Mouse (Mus musculus): Measurements from ENCODE around the gene Snx29. TPM values are rescaled to one million over a fixed set of nuclear protein-coding genes. Genes with fewer than 3 reads are reported as not detected.
"Not testable (repeated sequence)": the region's sequence is repeated elsewhere in the genome, so short reads cannot be mapped to it uniquely, and the experiment has no call there.

The Snx29 gene
- total RNA-seq, 2 experiments from 2014 or later = 17.8 to 20.6 TPM

- DNase-seq (ENCODE audit: low spot score in 2 of 2) = no peak
Measured at GRCm38 (mm10) chr16:11359173-11359572, 36.5 kb downstream of the Snx29 start.

GRCm38 (mm10) chr16:11359919-11360318 lies 37.2 kb downstream of the Snx29 start:
- no peak for DNase-seq (ENCODE audit: low spot score in 2 of 2)

DNA sequence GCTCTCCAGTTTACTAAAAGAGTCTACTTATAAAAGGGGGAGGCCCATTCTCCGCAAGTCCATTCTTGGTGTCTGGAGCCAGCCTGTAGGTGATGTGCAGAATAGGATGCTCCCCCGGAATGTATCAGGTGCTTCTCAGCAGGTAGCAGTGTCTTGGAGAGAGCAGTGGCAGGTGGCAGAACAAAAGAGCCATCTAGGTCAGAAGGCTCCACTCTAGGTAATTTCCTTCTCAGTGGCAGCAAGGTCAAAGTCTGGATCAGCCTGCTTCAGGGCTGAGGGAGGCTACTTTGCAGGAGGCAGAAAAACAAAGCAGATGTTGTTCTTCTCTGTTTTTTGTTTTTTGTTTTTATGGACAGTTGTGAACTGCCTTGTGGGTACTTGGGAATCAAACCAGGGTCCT lies 37.9 kb downstream of the Snx29 start:
- not testable (repeated sequence) for DNase-seq (ENCODE audit: low spot score in 2 of 2)

- no peak for DNase-seq (ENCODE audit: low spot score in 2 of 2)
Measured at GRCm38 (mm10) chr16:11365626-11366025, 42.9 kb downstream of the Snx29 start.

DNA sequence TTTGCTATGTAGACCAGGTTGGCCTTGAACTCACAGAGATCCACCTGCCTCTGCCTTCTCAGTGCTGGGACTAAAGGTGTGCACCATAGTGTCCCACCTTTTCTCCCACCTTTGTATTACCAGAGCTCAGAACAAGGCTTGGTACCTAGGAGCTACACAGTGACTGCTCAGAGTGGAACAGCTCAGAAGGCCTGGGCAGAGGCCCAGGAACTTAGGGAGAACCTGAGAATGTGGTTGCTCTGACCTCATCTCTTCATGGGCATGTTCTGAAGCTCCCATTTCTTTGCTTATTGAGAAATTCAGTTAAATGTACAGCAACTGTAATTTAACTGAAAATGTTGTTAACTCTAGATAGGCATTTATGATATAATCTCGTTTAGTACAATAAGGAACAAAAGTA lies 44.1 kb downstream of the Snx29 start:
- DNase-seq (ENCODE audit: low spot score in 2 of 2) = no peak

GRCm38 (mm10) chr16:11368412-11368811 lies 45.7 kb downstream of the Snx29 start:
- DNase-seq (ENCODE audit: low spot score in 2 of 2) = no peak

DNA sequence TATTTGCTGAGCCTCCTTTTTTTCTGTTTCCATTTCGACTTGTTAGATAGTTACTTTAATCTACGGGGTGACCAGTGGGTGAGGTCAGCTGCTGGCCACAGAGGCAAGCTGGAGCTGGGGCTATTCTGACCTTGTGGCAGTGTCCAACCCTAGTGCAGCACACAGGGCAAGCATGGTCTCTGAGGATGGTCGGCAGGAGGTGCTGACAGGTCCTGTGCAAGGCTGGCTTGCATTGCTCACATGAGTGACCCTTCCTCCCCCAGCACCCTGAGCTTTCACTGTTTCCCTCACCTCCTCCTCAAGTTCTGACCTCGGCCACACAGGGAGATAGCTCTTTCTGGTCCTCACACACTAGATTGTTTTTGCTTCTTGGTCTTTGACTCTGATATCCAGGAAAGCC lies 46.5 kb downstream of the Snx29 start:
- no peak for DNase-seq (ENCODE audit: low spot score in 2 of 2)

GRCm38 (mm10) chr16:11369642-11370041 lies 46.9 kb downstream of the Snx29 start:
- no peak for DNase-seq (ENCODE audit: low spot score in 2 of 2)

DNA sequence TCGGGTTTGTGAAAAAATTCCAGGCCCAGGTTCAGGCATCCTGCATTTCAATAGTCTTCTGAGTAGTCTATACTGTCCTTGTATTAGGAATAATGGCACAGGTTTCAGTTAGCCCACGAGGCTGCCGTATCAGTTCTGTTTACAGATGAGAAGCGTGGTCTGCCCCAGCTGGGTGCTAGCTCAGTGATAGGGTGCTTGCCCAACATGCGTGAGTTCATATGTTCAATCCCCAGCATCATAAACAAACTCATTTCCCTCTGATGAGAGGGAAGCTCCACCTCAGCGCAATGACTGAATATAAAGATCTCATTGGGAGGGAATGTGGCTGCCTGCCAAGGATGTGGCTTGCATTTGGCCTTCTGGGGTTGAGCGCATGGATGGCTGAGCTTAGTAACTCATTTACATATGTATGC lies 47.4 kb downstream of the Snx29 start:
- DNase-seq (ENCODE audit: low spot score in 2 of 2) = no peak

DNA sequence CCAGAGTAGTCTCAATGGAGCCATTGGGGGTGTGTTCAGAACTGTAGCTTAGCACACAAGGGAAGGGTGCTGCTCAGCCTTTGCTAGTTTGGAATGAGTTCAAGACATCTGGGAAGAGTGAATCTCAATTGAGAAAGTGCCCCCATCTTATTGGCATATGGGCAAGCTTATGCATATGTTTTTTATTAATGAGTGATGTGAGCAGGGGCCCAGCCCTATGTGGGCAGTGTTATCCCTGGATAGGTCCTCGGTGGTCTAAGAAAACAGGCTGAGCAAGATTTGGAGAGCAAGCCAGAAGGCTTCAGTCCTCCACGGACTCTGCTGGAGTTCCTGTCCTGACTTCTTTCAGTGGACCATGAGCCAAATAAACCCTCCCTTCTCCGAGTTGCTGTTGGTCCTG lies 56.6 kb downstream of the Snx29 start:
- no peak for DNase-seq (ENCODE audit: low spot score in 2 of 2)

- DNase-seq (ENCODE audit: low spot score in 2 of 2) = no peak
Measured at GRCm38 (mm10) chr16:11380038-11380437, 57.3 kb downstream of the Snx29 start.

DNA sequence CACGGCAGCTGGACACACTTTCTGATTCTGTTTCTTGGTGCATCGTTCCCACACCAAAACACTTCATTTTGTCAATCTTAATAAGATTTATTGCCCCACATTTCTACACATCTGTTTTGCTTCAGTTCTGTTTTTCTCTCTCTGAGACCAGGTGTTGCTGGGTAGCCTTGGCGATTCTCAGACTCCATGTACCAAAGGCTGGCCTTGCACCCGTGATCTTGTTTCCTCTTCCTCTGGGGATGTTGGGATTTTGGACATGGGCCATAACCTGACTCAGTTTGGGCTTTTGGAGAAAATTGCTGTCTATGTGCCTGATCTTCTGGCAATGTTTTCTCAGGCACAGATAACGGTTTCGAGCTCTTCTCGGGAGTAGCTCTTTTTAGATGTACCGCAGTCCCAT lies 58.2 kb downstream of the Snx29 start:
- DNase-seq (ENCODE audit: low spot score in 2 of 2) = no peak

GRCm38 (mm10) chr16:11384361-11384760 lies 61.7 kb downstream of the Snx29 start:
- no peak for DNase-seq (ENCODE audit: low spot score in 2 of 2)

DNA sequence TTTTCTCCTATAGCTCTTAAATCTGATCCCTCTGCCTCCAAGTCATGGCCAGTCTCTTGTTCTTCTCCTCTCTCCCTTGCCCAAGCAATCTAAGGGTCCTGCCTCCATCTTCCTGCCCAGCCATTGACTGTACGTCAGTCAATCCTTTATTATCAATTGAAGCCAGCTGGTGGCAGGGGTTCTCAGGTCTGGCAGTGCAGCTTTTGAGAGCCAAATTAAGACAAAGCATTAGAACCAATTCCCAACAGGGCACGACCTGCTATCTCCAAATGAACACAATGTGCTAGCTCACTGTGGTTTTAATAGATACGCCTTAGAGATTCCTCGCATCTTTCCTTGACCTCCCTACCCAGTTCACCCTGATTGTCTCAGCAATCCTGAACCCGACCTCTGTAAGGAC lies 62.4 kb downstream of the Snx29 start:
- DNase-seq (ENCODE audit: low spot score in 2 of 2) = no peak

DNA sequence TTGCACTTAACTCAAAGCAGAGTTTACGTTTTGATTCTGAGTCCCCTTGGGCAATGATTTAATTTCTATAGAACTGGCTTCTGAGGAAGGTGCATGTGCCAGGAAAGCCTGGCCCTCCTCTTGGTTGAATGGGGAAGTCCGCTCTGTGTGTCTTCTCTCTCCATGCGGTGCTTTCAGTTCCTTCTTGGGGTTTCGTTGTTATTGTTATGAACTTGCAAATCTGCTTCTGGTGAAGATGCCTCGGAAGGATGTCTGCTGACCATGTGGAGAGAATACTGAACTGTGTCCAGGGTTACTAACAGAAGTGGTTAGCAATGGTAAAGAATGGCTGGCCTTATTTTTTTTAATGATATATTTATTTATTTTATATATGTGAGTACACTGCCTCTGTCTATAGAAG lies 63.1 kb downstream of the Snx29 start:
- DNase-seq (ENCODE audit: low spot score in 2 of 2) = no peak

- no peak for DNase-seq (ENCODE audit: low spot score in 2 of 2)
Measured at GRCm38 (mm10) chr16:11386221-11386620, 63.5 kb downstream of the Snx29 start.

DNA sequence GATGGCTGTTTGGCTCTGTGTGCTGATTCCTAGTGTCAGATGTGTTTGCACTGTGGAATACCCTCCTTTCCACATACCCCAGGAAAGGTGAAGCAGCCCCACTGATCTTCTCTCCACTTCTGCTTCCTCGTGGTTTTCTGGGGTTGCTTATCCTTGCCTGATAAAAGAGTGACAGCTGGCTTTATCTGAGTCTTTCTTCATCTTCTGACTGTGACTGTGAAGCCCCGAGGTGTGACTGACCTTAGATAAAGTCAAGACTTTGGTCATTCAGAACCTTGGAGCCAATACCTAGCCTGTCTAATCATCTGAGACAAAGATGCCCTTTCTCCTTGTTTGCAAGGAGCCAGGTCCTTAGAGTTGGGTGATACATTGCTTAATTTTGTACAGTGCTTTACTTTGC lies 65.4 kb downstream of the Snx29 start:
- no peak for DNase-seq (ENCODE audit: low spot score in 2 of 2)

DNA sequence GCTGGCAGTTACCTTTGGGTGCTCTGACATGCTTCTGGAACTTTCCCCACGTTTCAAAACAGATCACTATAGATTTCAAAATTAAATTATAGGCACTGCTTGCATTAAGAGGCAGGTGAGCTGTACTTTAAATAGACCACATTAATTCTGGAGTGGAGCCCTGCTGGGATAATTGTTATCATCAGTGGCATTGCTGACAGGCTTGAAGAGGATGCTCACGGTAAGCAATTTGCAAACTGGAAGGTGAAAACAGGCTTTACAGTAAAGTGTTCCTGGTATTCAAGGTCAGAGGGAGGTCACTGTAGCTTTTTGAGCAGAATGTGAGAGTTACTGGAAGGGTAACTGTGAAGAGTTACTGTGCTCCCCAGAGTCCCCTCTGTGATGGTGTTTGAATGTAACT lies 66.6 kb downstream of the Snx29 start:
- no peak for DNase-seq (ENCODE audit: low spot score in 2 of 2)

GRCm38 (mm10) chr16:11396570-11396969 lies 73.9 kb downstream of the Snx29 start:
- no peak for DNase-seq (ENCODE audit: low spot score in 2 of 2)

GRCm38 (mm10) chr16:11399386-11399785 lies 76.7 kb downstream of the Snx29 start:
- DNase-seq (ENCODE audit: low spot score in 2 of 2) = no peak

GRCm38 (mm10) chr16:11399845-11400565 lies 77.3 kb downstream of the Snx29 start:
- no peak for DNase-seq (ENCODE audit: low spot score in 2 of 2)

DNA sequence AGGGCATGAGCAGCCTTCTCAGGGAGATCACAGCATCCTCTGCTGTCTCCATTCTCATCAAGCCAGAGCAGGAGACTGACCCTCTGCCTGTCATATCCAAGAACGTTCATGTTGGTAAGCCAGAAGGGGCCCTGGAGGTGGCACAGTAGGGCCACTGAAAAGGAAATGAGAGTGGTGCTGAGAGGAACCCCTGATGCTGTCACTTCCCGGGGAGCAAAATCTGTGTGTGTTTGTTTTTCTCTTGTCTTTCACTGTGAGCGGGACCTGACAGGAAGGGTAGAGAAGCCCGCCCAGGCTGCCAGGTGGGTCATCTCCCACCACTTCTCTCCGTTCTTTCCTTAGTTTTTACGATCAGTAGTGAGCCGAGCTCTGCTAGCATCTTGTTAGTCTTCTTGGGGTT lies 78.2 kb downstream of the Snx29 start:
- no peak for DNase-seq (ENCODE audit: low spot score in 2 of 2)

GRCm38 (mm10) chr16:11405193-11405592 lies 82.5 kb downstream of the Snx29 start:
- no peak for DNase-seq (ENCODE audit: low spot score in 2 of 2)

GRCm38 (mm10) chr16:11406201-11406600 lies 83.5 kb downstream of the Snx29 start:
- DNase-seq (ENCODE audit: low spot score in 2 of 2) = no peak

All from left cerebral cortex, adult 18-20 months (tissue).